Mouse (Mus musculus) heart, embryonic 16.5 days (tissue): ENCODE data around the gene Gabrb2. TPM values are rescaled to one million over a fixed set of nuclear protein-coding genes. Genes with fewer than 3 reads are reported as not detected.

Source experiments
- ATAC-seq: fragments of 200-750 bp; cut with Nextera tagmentation; replicated peaks from 2 replicates; pipeline ENCODE4 v1.8.0; 2017; ENCODE audit warnings: moderate number of reproducible peaks; ENCODE audit not compliant: insufficient read depth, low FRiP score; ENCODE audit errors: extremely low read depth
- H3K27ac ChIP-seq: fragments of 300-500 bp; sonication (generic); 2 replicates; pipeline ENCODE4 v1.5.1; 2014; ENCODE audit warnings: mild to moderate bottlenecking, low read length, control low read depth, moderate library complexity
- H3K27me3 ChIP-seq: fragments of 300-500 bp; sonication (generic); 2 replicates; pipeline ENCODE4 v1.6.1; 2014; ENCODE audit warnings: low read length, mixed read lengths; ENCODE audit not compliant: control insufficient read depth, insufficient read depth
- H3K36me3 ChIP-seq: fragments of 300-500 bp; sonication (generic); 2 replicates; pipeline ENCODE4 v1.6.1; 2014; ENCODE audit not compliant: control insufficient read depth, insufficient read depth
- H3K4me1 ChIP-seq: fragments of 300-500 bp; sonication (generic); 2 replicates; pipeline ENCODE4 v1.6.1; 2014; ENCODE audit warnings: low read length, mixed read lengths; ENCODE audit not compliant: control insufficient read depth, insufficient read depth
- H3K4me2 ChIP-seq: fragments of 300-500 bp; sonication (generic); 2 replicates; pipeline ENCODE4 v1.6.1; 2014; ENCODE audit warnings: low read depth, mild to moderate bottlenecking, control low read depth, low read length
- H3K4me3 ChIP-seq: fragments of 300-500 bp; sonication (generic); 2 replicates; pipeline ENCODE4 v1.5.1; 2014; ENCODE audit warnings: mild to moderate bottlenecking, control low read depth, low read length
- H3K9ac ChIP-seq: fragments of 300-500 bp; sonication (generic); 2 replicates; pipeline ENCODE4 v1.6.1; 2014; ENCODE audit warnings: low read length, control low read depth
- H3K9me3 ChIP-seq: fragments of 300-500 bp; sonication (generic); replicated peaks from 2 replicates; pipeline ENCODE4 v1.6.1; 2016; ENCODE audit warnings: low read length; ENCODE audit not compliant: control insufficient read depth
- WGBS: fragments of 180-500 bp; shearing (Covaris S2); extraction: QIAGEN DNeasy Blood & Tissue Kit; methylation state at CpG from one replicate; pipeline ENCODE4 v1.1.7; 2014; 5-methylcytosine and 5-hydroxymethylcytosine counted together
- polyA plus RNA-seq: library from polyadenylated mRNA; unstranded; fragments of >200 nt; fragmentation: Nextera tagmentation; extraction: Ambion mirVana; gene quantifications from 2 replicates; pipeline ENCODE4 v1.2.1, GENCODE M21; 2015

Gene Gabrb2
- polyA plus RNA-seq, result 0.53 and 0.74 TPM in 2 replicates

GRCm38 (mm10) chr11:42418996-42419782 lies at the start of gene Gabrb2:
Gene Gabrb2 (plus strand): TSS chr11:42419757.
- H3K4me3 ChIP-seq, result peak within 1 kb of the TSS; percentile 68
- H3K9me3 ChIP-seq, result no peaks in the 10 kb centered on the region
- no peaks in the 10 kb centered on the region for H3K36me3 ChIP-seq
- H3K9ac ChIP-seq, result peak within 1 kb of the TSS; percentile 71
- peaks cover 3% of the 10 kb centered on the region; the same call in 1 of the 2 replicates for H3K27me3 ChIP-seq
- H3K4me2 ChIP-seq, result peak within 1 kb of the TSS; percentile 88
- no peak within 1 kb of the TSS for H3K27ac ChIP-seq
- ATAC-seq, result no peak
- 31% methylated on average over 19 of the region's 20 CpGs for WGBS
- H3K4me1 ChIP-seq, result 0 out of 2 replicates have a peak, but pooled peaks cover 3% of the 10 kb centered on the region

GRCm38 (mm10) chr11:42378983-42379382 lies 40.6 kb upstream of the Gabrb2 start:
- Histone ChIP-seq H3K9me3 (no peaks in the 10 kb centered on the region), H3K9ac (no peak overlapping the region), H3K27ac (no peak overlapping the region), H3K4me3 (no peak overlapping the region), H3K4me2 (no peak overlapping the region), H3K4me1 (no peaks in the 10 kb centered on the region), H3K27me3 (no peaks in the 10 kb centered on the region), H3K36me3 (no peaks in the 10 kb centered on the region)
- no peak for ATAC-seq
- 61% methylated on average over 2 of the region's 2 CpGs for WGBS

GRCm38 (mm10) chr11:42386486-42386885 lies 33.1 kb upstream of the Gabrb2 start:
- WGBS, result 73% methylated on average over 4 of the region's 4 CpGs
- Histone ChIP-seq H3K27me3 (no peaks in the 10 kb centered on the region), H3K36me3 (no peaks in the 10 kb centered on the region), H3K4me1 (no peaks in the 10 kb centered on the region), H3K9ac (no peak overlapping the region), H3K9me3 (no peaks in the 10 kb centered on the region), H3K4me3 (no peak overlapping the region), H3K4me2 (no peak overlapping the region), H3K27ac (no peak overlapping the region)
- ATAC-seq, result no peak

- no peak overlapping the region for H3K27ac ChIP-seq
- no peaks in the 10 kb centered on the region for H3K36me3 ChIP-seq
- H3K9ac ChIP-seq, result no peak overlapping the region
- no peak overlapping the region for H3K4me3 ChIP-seq
- no peak for ATAC-seq
- 57% methylated on average over 3 of the region's 3 CpGs for WGBS
- no peaks in the 10 kb centered on the region for H3K27me3 ChIP-seq
- no peaks in the 10 kb centered on the region for H3K9me3 ChIP-seq
- H3K4me2 ChIP-seq, result no peak overlapping the region
- H3K4me1 ChIP-seq, result no peaks in the 10 kb centered on the region
These were observed 28.8 kb upstream of the Gabrb2 start for GRCm38 (mm10) chr11:42390682-42391290.

- H3K9ac ChIP-seq, result no peak overlapping the region
- no peak overlapping the region for H3K4me3 ChIP-seq
- no peak overlapping the region for H3K4me2 ChIP-seq
- H3K9me3 ChIP-seq, result no peaks in the 10 kb centered on the region
- no peak for ATAC-seq
- no peaks in the 10 kb centered on the region for H3K36me3 ChIP-seq
- no peaks in the 10 kb centered on the region for H3K27me3 ChIP-seq
- WGBS, result 75% methylated on average over 4 of the region's 4 CpGs
- no peak overlapping the region for H3K27ac ChIP-seq
- H3K4me1 ChIP-seq, result no peaks in the 10 kb centered on the region
These were observed 26.1 kb upstream of the Gabrb2 start for GRCm38 (mm10) chr11:42393451-42393850.

- Histone ChIP-seq H3K4me2 (peak overlapping the region; percentile 88), H3K27me3 (peaks cover 3% of the 10 kb centered on the region; the same call in 1 of the 2 replicates), H3K27ac (no peak overlapping the region), H3K9ac (peak overlapping the region; percentile 71), H3K4me3 (peak overlapping the region; percentile 68), H3K36me3 (no peaks in the 10 kb centered on the region), H3K9me3 (no peaks in the 10 kb centered on the region), H3K4me1 (0 out of 2 replicates have a peak, but pooled peaks cover 3% of the 10 kb centered on the region)
- under 1% methylated on average over 22 of the region's 40 CpGs for WGBS
- peak; percentile 74 for ATAC-seq
These were observed 455 bp downstream of the Gabrb2 start for GRCm38 (mm10) chr11:42419791-42420633.

GRCm38 (mm10) chr11:42420634-42421470 lies 1.3 kb downstream of the Gabrb2 start:
- under 1% methylated on average over 21 of the region's 21 CpGs for WGBS
- H3K27ac ChIP-seq, result no peak overlapping the region
- ATAC-seq, result 0 out of 2 replicates have a peak, but pooled peaks have one; percentile 18

GRCm38 (mm10) chr11:42423231-42423630 lies 3.7 kb downstream of the Gabrb2 start:
- H3K4me2 ChIP-seq, result no peak overlapping the region
- WGBS, result 3% methylated on average over 3 of the region's 3 CpGs
- 0 out of 2 replicates have a peak, but pooled peaks cover 3% of the 10 kb centered on the region for H3K4me1 ChIP-seq
- H3K36me3 ChIP-seq, result no peaks in the 10 kb centered on the region
- H3K9me3 ChIP-seq, result no peaks in the 10 kb centered on the region
- no peak for ATAC-seq
- H3K27me3 ChIP-seq, result peaks cover 3% of the 10 kb centered on the region; the same call in 1 of the 2 replicates
- no peak overlapping the region for H3K4me3 ChIP-seq
- H3K9ac ChIP-seq, result no peak overlapping the region
- H3K27ac ChIP-seq, result no peak overlapping the region

More at GRCm38 (mm10) chr11:42420634-42421470, 1.3 kb downstream of the Gabrb2 start:
- Histone ChIP-seq H3K4me3 (peak overlapping the region; percentile 68), H3K27me3 (peaks cover 3% of the 10 kb centered on the region; the same call in 1 of the 2 replicates), H3K4me2 (peak overlapping the region; percentile 88), H3K36me3 (no peaks in the 10 kb centered on the region), H3K4me1 (0 out of 2 replicates have a peak, but pooled peaks cover 3% of the 10 kb centered on the region), H3K9me3 (no peaks in the 10 kb centered on the region), H3K9ac (peak overlapping the region; percentile 71)
